Mouse (Mus musculus): ENCODE measurements around the gene Dhrs13. TPM values are rescaled to one million over a fixed set of nuclear protein-coding genes. Genes with fewer than 3 reads are reported as not detected.
"Not testable (repeated sequence)": the region's sequence is repeated elsewhere in the genome, so short reads cannot be mapped to it uniquely, and the experiment has no call there.

Dhrs13 gene
- polyA plus RNA-seq, 1 experiment from 2014 or later: 14.4 TPM

GRCm38 (mm10) chr11:78032809-78033195 lies 722 bp downstream of the Dhrs13 start:
- ATAC-seq (ENCODE audit: insufficient number of reproducible peaks, insufficient read depth, low FRiP score, low read depth): no peak
- 9% methylated on average over 5 of the region's 5 CpGs for WGBS
- Histone ChIP-seq H3K4me3 (ENCODE audit: control insufficient read depth in 1 of 2, insufficient read depth in 1 of 2, low read depth in 1 of 2, low read length in 2 of 2) (peak overlapping the region; percentile 80 to 83), H3K9ac (ENCODE audit: low read length) (peak overlapping the region; percentile 86), H3K36me3 (ENCODE audit: control insufficient read depth, insufficient read depth, low read length) (peaks cover 34% of the 10 kb centered on the region), H3K4me2 (ENCODE audit: low read length) (peak overlapping the region; percentile 97), H3K9me3 (ENCODE audit: control insufficient read depth, low read length) (no peaks in the 10 kb centered on the region), H3K27ac (replicated peaks in 1 of 2; ENCODE audit: control insufficient read depth in 1 of 2, insufficient read depth in 1 of 2, low read depth in 2 of 2, low read length in 2 of 2) (peak overlapping the region in 1 of 2 experiments; percentile 86; a peak in 2 of 4 replicates), H3K27me3 (ENCODE audit: control insufficient read depth, insufficient read depth, low read length) (no peaks in the 10 kb centered on the region), H3K4me1 (ENCODE audit: control insufficient read depth in 2 of 2, insufficient read depth in 2 of 2, low read length in 2 of 2) (peaks cover 14 to 20% of the 10 kb centered on the region in 2 experiments)

- no peaks in the 10 kb centered on the region for H3K9me3 ChIP-seq (ENCODE audit: control insufficient read depth, low read length)
- no peak overlapping the region for H3K27ac ChIP-seq (replicated peaks in 1 of 2; ENCODE audit: control insufficient read depth in 1 of 2, insufficient read depth in 1 of 2, low read depth in 2 of 2, low read length in 2 of 2)
- 91% methylated on average over 23 of the region's 23 CpGs for WGBS
- peaks cover 14 to 26% of the 10 kb centered on the region in 2 experiments for H3K4me1 ChIP-seq (ENCODE audit: control insufficient read depth in 2 of 2, insufficient read depth in 2 of 2, low read length in 2 of 2)
- no peak for ATAC-seq (ENCODE audit: insufficient number of reproducible peaks, insufficient read depth, low FRiP score, low read depth)
- H3K4me3 ChIP-seq (ENCODE audit: control insufficient read depth in 1 of 2, insufficient read depth in 1 of 2, low read depth in 1 of 2, low read length in 2 of 2): no peak overlapping the region
- no peaks in the 10 kb centered on the region for H3K27me3 ChIP-seq (ENCODE audit: control insufficient read depth, insufficient read depth, low read length)
- H3K9ac ChIP-seq (ENCODE audit: low read length): no peak overlapping the region
- H3K36me3 ChIP-seq (ENCODE audit: control insufficient read depth, insufficient read depth, low read length): peaks cover 22% of the 10 kb centered on the region
- H3K4me2 ChIP-seq (ENCODE audit: low read length): no peak overlapping the region
These were observed 2.0 kb downstream of the Dhrs13 start for GRCm38 (mm10) chr11:78033931-78034617.

- Histone ChIP-seq H3K4me1 (ENCODE audit: control insufficient read depth in 2 of 2, insufficient read depth in 2 of 2, low read length in 2 of 2) (peaks cover 9 to 21% of the 10 kb centered on the region in 2 experiments), H3K9me3 (ENCODE audit: control insufficient read depth, low read length) (no peaks in the 10 kb centered on the region), H3K27ac (replicated peaks in 1 of 2; ENCODE audit: control insufficient read depth in 1 of 2, insufficient read depth in 1 of 2, low read depth in 2 of 2, low read length in 2 of 2) (no peak overlapping the region), H3K4me3 (ENCODE audit: control insufficient read depth in 1 of 2, insufficient read depth in 1 of 2, low read depth in 1 of 2, low read length in 2 of 2) (no peak overlapping the region), H3K27me3 (ENCODE audit: control insufficient read depth, insufficient read depth, low read length) (no peaks in the 10 kb centered on the region), H3K4me2 (ENCODE audit: low read length) (no peak overlapping the region), H3K9ac (ENCODE audit: low read length) (no peak overlapping the region), H3K36me3 (ENCODE audit: control insufficient read depth, insufficient read depth, low read length) (0 out of 2 replicates have a peak, but pooled peaks cover 13% of the 10 kb centered on the region)
- ATAC-seq (ENCODE audit: insufficient number of reproducible peaks, insufficient read depth, low FRiP score, low read depth): no peak
- WGBS: 76% methylated on average over 10 of the region's 10 CpGs
These were observed 4.7 kb downstream of the Dhrs13 start for GRCm38 (mm10) chr11:78036791-78037190.

GRCm38 (mm10) chr11:78037831-78038752 lies 6.0 kb downstream of the Dhrs13 start, which contains the start of gene Flot2:
TSS of gene Flot2 (plus strand) at chr11:78037931.
- H3K9me3 ChIP-seq (ENCODE audit: control insufficient read depth, low read length): no peaks in the 10 kb centered on the region
- peak within 1 kb of the TSS; percentile 92 for H3K9ac ChIP-seq (ENCODE audit: low read length)
- peak within 1 kb of the TSS; percentile 94 for H3K4me3 ChIP-seq (ENCODE audit: control insufficient read depth in 1 of 2, insufficient read depth in 1 of 2, low read depth in 1 of 2, low read length in 2 of 2)
- H3K27ac ChIP-seq (replicated peaks in 1 of 2; ENCODE audit: control insufficient read depth in 1 of 2, insufficient read depth in 1 of 2, low read depth in 2 of 2, low read length in 2 of 2): peak within 1 kb of the TSS; percentile 73 to 84
- H3K27me3 ChIP-seq (ENCODE audit: control insufficient read depth, insufficient read depth, low read length): no peaks in the 10 kb centered on the region
- 0 out of 2 replicates have a peak, but pooled peaks cover 13% of the 10 kb centered on the region for H3K36me3 ChIP-seq (ENCODE audit: control insufficient read depth, insufficient read depth, low read length)
- peak within 1 kb of the TSS; percentile 80 for H3K4me2 ChIP-seq (ENCODE audit: low read length)
- H3K4me1 ChIP-seq (ENCODE audit: control insufficient read depth in 2 of 2, insufficient read depth in 2 of 2, low read length in 2 of 2): peaks cover 3 to 15% of the 10 kb centered on the region in 2 experiments; a peak in 3 of 4 replicates
- ATAC-seq (ENCODE audit: insufficient number of reproducible peaks, insufficient read depth, low FRiP score, low read depth): peak; percentile 75
- WGBS: 1% methylated on average over 55 of the region's 55 CpGs

DNA sequence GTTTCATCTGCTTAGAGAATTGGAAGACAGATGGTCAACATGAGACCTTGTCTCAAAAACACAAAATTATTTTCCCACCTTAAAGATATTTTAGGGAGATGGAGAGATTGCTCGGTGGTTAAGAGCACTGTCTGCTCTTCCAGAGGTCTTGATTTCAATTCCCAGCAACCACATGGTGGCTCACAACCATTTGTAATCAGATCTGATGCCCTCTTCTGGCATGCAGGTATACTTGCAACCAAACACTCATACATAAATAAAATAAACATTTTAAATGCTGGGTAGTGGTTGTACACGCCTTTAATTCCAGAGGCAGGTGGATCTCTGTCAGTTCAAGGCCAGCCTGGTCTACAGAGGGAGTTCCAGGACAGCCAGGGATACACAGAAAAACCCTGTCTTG lies 8.8 kb downstream of the Dhrs13 start:
- H3K27ac ChIP-seq (replicated peaks in 1 of 2; ENCODE audit: control insufficient read depth in 1 of 2, insufficient read depth in 1 of 2, low read depth in 2 of 2, low read length in 2 of 2): no peak overlapping the region
- no peak overlapping the region for H3K4me2 ChIP-seq (ENCODE audit: low read length)
- no peaks in the 10 kb centered on the region for H3K27me3 ChIP-seq (ENCODE audit: control insufficient read depth, insufficient read depth, low read length)
- ATAC-seq (ENCODE audit: insufficient number of reproducible peaks, insufficient read depth, low FRiP score, low read depth): no peak
- peaks cover 15 to 28% of the 10 kb centered on the region in 2 experiments for H3K4me1 ChIP-seq (ENCODE audit: control insufficient read depth in 2 of 2, insufficient read depth in 2 of 2, low read length in 2 of 2)
- 84% methylated on average over 2 of the region's 2 CpGs for WGBS
- 0 out of 2 replicates have a peak, but pooled peaks cover 4% of the 10 kb centered on the region for H3K36me3 ChIP-seq (ENCODE audit: control insufficient read depth, insufficient read depth, low read length)
- no peaks in the 10 kb centered on the region for H3K9me3 ChIP-seq (ENCODE audit: control insufficient read depth, low read length)
- no peak overlapping the region for H3K4me3 ChIP-seq (ENCODE audit: control insufficient read depth in 1 of 2, insufficient read depth in 1 of 2, low read depth in 1 of 2, low read length in 2 of 2)
- H3K9ac ChIP-seq (ENCODE audit: low read length): no peak overlapping the region

DNA sequence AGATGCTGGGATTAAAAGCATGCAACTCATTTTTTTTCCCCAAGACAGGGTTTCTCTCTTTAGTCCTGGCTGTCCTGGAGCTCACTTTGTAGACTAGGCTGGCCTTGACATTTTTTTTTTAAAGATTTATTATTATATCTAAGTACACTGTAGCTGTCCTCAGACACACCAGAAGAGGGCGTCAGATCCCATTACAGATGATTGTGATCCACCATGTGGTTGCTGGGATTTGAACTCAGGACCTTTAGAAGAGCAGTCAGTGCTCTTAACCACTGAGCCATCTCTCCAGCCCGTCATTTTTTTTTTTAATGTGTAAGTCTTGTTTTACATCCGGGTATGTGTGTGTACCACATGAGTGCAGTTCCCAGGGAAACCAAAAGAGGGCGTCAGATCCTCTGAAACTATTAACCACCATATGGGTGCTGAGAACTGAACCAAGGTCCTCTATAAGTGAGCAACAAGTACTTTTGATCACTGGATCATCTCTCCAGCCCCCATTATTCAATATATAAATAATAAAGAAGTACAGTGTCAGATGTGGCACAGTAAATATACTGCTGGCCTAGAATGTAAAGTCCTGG lies 10.3 kb downstream of the Dhrs13 start:
- H3K36me3 ChIP-seq (ENCODE audit: control insufficient read depth, insufficient read depth, low read length); H3K4me3 ChIP-seq (ENCODE audit: control insufficient read depth in 1 of 2, insufficient read depth in 1 of 2, low read depth in 1 of 2, low read length in 2 of 2); H3K9ac ChIP-seq (ENCODE audit: low read length); H3K27ac ChIP-seq (replicated peaks in 1 of 2; ENCODE audit: control insufficient read depth in 1 of 2, insufficient read depth in 1 of 2, low read depth in 2 of 2, low read length in 2 of 2); H3K27me3 ChIP-seq (ENCODE audit: control insufficient read depth, insufficient read depth, low read length); ATAC-seq (ENCODE audit: insufficient number of reproducible peaks, insufficient read depth, low FRiP score, low read depth); H3K9me3 ChIP-seq (ENCODE audit: control insufficient read depth, low read length); H3K4me2 ChIP-seq (ENCODE audit: low read length): not testable (repeated sequence)
- 88% methylated on average over 4 of the region's 4 CpGs for WGBS
- H3K4me1 ChIP-seq (ENCODE audit: control insufficient read depth in 2 of 2, insufficient read depth in 2 of 2, low read length in 2 of 2): peaks cover 14 to 25% of the 10 kb centered on the region in 2 experiments

DNA sequence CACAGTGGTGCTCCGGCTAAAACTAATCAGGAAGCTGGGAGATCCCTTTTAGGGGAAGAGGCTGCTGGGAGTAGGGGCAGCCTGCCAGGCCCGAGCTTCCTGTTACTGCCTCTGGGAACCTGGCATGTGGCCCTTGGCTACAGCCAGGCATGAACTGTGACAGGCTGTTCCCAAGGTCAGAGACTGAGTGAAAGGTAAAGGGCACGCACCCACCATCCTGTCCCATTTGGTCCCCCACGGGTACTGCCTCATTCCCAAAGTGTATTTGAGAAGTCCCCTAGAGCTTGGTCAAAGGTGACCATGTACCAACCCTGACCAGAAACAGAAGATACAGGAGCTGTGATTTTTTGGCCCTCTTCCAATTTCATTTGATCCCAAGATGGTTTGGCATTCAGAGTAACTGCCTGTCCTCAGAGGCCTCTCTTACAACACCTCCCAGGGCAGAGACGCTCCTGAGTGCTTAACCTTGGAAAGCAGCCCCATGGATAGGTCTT lies 12.7 kb downstream of the Dhrs13 start:
- Histone ChIP-seq H3K4me2 (ENCODE audit: low read length) (no peak overlapping the region), H3K9me3 (ENCODE audit: control insufficient read depth, low read length) (no peaks in the 10 kb centered on the region), H3K27me3 (ENCODE audit: control insufficient read depth, insufficient read depth, low read length) (no peaks in the 10 kb centered on the region), H3K36me3 (ENCODE audit: control insufficient read depth, insufficient read depth, low read length) (peaks cover 14% of the 10 kb centered on the region; the same call in 1 of the 2 replicates), H3K4me3 (ENCODE audit: control insufficient read depth in 1 of 2, insufficient read depth in 1 of 2, low read depth in 1 of 2, low read length in 2 of 2) (no peak overlapping the region), H3K4me1 (ENCODE audit: control insufficient read depth in 2 of 2, insufficient read depth in 2 of 2, low read length in 2 of 2) (peaks cover 11 to 13% of the 10 kb centered on the region in 2 experiments), H3K9ac (ENCODE audit: low read length) (no peak overlapping the region), H3K27ac (replicated peaks in 1 of 2; ENCODE audit: control insufficient read depth in 1 of 2, insufficient read depth in 1 of 2, low read depth in 2 of 2, low read length in 2 of 2) (peak overlapping the region; percentile 91 to 96)
- 25% methylated on average over 5 of the region's 5 CpGs for whole genome bisulfite sequencing
- peak; percentile 90 for ATAC-seq (ENCODE audit: insufficient number of reproducible peaks, insufficient read depth, low FRiP score, low read depth)
